Mouse (Mus musculus) heart, postnatal 0 days (tissue): ENCODE data around the gene Pam16.

Experiments used
- CTCF ChIP-seq: IDR thresholded peaks from 2 replicates; pipeline ENCODE4 v1.5.1; 2016; ENCODE audit warnings: antibody characterized with exemption, control low read depth, low read depth
- EP300 ChIP-seq: IDR thresholded peaks from 2 replicates; pipeline ENCODE4 v1.6.1; 2016; ENCODE audit warnings: antibody characterized with exemption, low read depth

DNA sequence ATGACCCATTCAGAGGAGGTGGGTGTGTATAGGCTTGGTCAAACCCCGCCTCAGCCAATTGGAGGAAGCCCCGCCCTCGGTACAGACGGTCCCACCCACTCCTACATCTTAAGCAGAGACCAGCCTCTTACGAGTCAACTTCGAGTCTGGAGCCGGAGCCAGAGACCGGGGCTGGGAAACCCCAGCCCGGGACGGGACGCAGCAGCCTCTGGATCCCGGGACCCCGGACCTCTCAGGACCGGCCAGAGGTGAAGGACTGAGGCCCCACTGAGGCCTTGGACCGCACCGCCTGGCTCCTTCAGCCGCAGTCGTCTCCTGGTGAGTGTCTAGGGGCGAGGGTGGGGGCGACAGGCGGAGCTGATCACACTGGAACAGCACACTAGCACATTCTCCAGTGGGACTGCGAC is 15.0 kb upstream of the Pam16 start, which contains the start of the genes Vasn and Dnaja3:
- TF ChIP-seq EP300 (no peak), CTCF (no peak)
